Mouse (Mus musculus) layer of hippocampus, postnatal 10 days (tissue): ENCODE data around the gene Sgtb. TPM values are rescaled to one million over a fixed set of nuclear protein-coding genes. Genes with fewer than 3 reads are reported as not detected.

Experiments
- DNase-seq, 2 experiments: peaks; one replicate each; pipeline ENCODE4 v3.0.0; 2021; ENCODE audit warnings: low spot score in 2 of 2
- total RNA-seq, 2 experiments: library from RNA; stranded (reverse); gene quantifications; 2 replicates each; pipeline ENCODE4 v1.2.3; 2021

Gene Sgtb
- total RNA-seq, 2 experiments from 2014 or later: 56.7 to 62.0 TPM

DNA sequence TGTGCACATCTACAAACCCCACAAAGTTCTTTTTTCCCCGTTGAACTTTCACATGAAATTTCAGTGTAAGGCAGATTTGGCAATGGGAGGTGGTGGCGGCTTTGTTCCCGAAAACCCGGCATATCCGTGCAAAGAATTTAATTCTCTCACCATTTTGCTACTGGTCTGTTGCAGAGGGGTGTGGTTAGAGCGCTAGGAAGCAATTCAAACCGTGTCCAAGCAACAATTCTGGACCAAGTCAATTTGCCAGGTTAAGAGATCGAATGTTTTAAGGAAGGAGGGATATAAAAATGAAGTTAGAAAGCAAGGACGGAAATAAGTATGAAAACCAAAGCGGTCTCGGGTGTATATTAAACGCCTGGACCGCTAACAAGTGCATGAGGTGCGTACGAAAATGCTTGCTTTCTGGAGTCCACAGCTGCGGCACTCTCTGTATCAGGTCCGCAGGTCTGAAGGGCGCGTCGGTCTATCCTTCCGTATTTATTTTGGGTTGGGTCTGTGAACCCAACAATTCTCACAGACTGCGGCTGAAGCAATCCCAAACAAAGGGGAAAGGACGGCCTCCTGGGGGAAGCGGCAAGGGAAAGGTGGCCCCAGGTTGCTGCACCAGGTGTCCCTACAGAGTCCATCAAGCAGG, 772 bp upstream of the Sgtb start:
- peak in 1 of 2 experiments; percentile 34 for DNase-seq

DNA sequence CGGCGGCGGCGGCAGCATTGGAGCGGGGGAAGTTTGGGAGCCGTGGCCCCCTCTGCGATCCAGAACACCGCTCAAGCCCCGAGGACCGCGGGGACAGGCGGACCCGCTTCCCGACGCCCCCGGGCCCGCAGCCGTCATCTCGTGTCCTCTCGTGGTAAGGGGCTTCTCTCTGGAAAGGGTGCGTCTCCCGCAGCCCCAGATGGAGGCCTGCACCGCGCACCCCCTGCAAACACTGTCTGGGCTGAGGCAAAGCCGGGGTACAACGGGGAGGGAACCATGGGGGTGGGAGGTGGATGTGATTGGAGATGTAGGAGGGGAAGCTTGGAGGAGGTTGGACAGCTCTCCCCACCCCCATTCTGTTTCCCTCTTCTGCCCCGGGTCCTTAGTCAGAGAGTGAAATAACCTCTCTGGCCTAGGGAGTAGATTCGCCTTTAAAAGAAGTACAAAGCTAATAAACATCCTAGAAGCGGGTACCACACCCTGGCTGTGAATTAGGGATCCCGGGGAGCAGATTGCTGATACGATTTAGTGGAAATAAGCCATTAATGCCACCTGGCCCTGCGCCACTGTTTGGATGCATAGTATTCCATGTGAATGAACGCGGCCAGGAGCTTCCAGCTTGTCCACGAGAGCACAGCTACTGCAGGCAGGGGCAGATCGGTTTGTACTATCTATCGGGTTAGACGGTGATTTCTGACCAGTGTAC, 428 bp downstream of the Sgtb start:
- DNase-seq: peak; percentile 62 to 72

DNA sequence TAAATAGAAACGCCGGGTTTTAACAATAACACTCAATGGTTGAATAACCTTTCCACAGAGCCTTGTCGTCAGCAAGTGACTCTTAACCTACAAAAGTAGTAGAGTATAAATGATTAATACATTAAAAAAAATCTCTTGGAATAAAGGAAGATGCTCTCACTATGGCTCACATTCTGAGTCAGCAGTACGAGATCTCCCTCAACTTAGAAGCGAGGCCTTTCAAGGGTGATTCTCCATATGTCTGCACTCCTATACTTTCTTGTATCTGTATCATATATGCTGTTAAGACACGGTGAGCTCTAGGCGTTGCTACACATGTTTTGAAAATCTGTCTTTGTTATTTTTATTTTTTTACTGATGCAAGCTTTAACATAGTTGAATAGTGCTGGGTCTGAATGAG, 985 bp downstream of the Sgtb start:
- DNase-seq: no peak

- no peak for DNase-seq
These were observed 2.8 kb downstream of the Sgtb start for GRCm38 (mm10) chr13:104112266-104112900.

- DNase-seq: no peak
These were observed 4.2 kb downstream of the Sgtb start for GRCm38 (mm10) chr13:104113782-104114181.

DNA sequence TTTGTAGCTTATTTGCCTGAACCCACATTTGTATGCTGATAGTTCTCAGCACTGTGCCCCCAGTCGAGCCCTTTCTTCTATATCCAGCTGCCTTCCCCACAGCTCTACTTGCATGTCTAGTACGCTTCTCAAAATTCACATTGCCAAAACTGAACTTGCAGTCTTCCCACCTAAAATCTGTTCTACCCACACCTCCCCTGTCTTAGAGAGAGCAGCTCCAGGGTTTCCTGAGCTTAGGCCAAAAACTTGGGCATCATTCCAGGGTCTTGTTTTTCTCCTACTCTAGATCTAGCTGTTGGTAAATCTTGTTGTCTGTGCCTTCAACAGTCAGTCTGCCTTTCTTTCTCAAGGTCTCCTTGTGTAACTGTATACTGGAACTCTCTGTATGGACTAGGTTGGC, 5.3 kb downstream of the Sgtb start:
- DNase-seq: no peak

DNA sequence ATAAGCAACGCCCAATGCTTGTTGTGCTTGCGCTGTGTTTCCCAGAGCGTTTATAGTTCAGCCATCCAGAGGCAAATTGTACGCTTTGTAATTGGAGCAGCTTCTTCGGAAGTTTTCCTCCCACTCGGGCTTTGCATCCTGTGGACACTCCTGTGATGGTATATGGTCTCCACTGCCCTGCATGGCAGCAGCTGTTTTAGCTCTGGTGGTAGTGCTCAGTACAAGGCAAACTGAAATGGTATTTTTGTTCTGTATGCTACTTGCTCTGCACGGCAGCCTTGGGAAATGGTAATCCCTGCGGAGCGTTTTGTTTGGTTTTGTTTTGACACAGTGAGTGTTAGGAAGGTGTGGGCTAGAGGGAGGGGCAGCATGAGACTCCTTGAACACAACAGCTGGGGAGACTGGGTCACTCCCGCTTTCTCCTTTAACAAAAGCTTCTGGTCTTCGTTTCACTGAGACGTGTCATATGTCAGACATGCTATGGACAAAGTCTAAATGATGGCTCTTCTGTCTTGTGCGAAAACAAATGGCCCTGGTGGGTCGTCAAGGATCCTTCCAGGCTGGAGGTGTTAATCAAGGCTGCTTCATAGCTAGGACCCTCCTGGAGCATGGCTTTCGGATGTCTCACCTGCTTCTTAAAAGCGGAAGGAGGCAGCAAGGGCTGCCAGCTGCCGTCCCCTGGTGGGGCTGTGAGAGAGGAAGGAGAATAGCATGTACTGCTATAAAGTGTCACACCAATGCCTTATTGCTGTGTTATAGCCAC, 12.7 kb downstream of the Sgtb start:
- DNase-seq: no peak

GRCm38 (mm10) chr13:104123662-104124381, 14.3 kb downstream of the Sgtb start:
- no peak for DNase-seq

DNA sequence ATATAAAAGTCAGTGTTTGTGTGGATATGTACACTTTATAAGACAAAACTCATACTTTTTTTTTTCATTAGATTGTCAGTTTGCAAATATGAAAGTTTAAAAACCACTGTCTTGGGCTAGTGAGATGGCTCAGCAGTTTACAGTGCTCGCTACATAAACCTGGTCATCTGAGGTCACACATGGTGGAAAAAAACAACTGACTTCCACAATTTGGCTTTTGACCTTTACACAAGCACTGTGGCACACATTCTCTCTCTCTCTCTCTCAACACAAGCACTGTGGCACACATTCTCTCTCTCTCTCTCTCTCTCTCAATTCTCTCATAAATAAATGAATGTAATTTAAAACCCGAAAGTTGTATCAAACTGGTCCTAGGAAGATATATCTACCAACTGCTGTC, 23.0 kb downstream of the Sgtb start:
- DNase-seq: no peak

- DNase-seq: no peak
These were observed 25.1 kb downstream of the Sgtb start for GRCm38 (mm10) chr13:104134510-104135085.

DNA sequence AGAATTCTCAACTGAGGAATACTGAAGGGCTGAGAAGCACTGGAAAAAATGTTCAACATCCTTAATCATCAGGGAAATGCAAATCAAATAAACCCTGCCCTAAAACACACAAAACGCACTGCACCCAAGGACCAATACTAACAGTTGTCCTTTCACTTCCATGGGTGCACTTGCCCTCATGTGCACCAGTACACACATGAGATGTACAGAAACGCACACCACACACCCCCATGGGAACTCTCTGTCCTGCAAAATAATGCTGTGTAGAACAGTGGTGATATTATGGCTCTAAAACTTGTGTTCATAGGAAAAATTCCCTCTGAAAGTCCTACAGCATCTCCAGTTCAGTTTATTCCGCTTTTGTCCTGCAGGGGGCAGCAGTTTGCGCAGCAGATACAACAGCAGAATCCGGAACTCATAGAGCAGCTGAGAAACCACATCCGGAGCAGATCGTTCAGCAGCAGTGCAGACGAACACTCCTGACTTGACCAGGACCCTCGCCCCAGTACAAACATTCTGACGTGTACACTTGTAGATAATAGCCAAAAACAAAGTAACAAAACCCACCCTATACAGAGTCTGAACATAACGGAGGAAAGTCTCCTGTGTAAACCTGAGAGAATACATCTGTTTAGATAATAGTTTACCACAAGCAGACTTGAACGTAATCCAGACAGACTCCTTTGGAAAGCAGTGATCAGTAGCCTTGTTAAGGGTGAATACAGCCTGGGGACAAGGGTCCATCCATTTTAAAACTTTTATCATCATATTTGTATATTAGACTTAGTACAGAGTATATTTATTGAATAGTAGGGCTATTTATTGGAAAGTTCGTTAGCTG, 30.0 kb downstream of the Sgtb start:
- DNase-seq: peak; percentile 85 to 89

DNA sequence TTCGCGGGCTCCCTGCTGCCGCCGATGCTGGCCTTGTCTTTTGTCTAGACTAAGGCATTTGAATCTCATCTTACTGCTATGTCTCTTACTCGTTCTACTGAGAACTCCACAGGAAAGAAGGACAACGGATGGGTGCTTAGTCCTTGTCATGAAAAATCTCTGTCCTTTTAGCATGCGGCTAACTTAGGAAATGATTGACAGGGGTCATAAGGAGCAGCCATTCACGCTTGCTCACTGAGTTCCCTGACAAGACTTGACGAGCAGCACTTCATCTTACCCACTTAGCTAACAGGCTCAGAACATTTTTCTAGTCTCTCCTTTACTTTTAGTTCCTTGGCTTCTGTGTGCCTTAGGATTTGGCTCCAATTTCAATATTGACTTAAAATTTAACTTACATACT, 35.3 kb downstream of the Sgtb start:
- no peak for DNase-seq

DNA sequence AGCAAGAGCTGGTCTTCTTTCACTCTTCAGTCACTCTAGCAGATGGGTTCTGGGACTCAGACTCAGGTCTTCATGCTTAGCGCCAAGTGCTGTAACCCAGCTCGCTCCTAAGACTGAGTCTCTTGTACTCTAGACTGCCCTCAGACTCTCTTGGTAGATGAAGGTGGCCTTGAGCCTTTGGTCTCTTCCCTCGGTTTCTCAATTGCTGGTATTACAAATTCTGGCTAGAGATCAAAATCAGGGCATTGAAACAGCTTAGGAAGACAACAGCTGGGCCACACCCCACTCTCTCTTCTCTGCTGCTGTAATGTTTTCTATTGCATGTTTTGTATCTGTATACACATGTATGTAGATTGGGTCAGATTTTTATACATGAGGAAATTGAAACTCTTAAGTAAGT, 36.1 kb downstream of the Sgtb start:
- DNase-seq: no peak

DNA sequence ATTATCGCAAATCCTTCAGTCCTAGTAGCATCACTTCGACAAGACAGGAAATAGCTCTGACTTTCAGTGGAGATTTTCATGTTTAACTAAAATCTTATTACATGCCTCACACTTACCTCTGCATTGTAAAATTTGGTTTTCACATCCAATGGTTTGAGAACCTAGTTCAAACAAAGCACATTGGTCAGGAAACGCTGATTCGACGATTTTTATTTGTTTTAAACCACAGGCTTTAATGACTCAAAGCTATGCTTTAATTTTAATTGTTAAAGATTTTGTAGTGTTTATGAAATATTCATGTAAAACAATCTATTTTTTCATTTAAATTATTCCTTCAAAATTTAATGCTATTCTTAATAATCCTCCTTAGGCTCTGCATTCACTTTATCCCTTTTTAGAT, 44.6 kb downstream of the Sgtb start:
- DNase-seq: no peak

DNA sequence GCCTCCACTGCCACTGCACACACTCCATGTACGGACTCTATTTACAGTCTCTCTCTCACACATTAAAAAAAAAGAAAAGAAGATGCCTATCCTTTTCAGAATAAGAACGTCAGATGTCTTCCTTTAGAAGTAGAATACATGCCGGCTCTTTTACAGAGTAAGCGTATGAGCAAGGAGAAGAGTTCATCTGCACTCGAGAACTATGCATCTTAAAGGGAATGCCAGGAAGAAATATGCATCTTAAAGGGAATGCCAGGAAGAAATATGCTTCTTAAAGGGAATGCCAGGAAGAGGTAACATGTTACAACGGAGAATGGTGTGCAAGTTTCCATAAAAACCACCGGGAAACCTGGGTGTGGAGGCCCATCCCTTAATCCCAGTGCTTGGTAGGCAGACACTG, 45.6 kb downstream of the Sgtb start:
- no peak for DNase-seq

- no peak for DNase-seq
These were observed 46.1 kb downstream of the Sgtb start for GRCm38 (mm10) chr13:104155686-104156085.

DNA sequence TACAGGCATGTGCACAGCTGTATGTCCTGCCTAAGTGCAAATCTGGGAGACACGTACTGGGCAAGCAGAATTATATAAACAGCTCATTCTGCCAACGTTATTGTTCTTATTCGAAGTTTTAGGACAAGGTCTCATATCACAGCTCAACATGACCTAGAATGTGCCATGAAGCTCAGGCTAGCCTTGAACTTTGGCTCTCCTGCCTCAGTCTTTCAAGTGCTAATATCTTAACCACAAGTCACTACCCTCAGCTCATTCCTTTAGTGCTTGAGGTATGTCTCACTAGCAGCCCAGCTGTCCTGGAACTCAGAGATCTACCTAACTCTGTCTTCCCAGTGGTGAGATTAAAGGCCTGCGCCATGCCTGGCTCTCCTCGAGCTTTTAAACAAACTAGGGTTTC, 62.2 kb downstream of the Sgtb start:
- DNase-seq: no peak

- DNase-seq: no peak
These were observed 63.0 kb downstream of the Sgtb start for GRCm38 (mm10) chr13:104172498-104172897.

GRCm38 (mm10) chr13:104176874-104177273, 67.3 kb downstream of the Sgtb start:
- no peak for DNase-seq
